Mouse (Mus musculus) heart, adult 9 months (tissue): Measurements from ENCODE around the gene Helz.
"Not testable (repeated sequence)": the region's sequence is repeated elsewhere in the genome, so short reads cannot be mapped to it uniquely, and the experiment has no call there.

Source experiments
- DNase-seq, 2 experiments: peaks; one replicate each; pipeline ENCODE4 v3.0.0; 2022; ENCODE audit warnings: low spot score in 2 of 2

Helz gene

DNA sequence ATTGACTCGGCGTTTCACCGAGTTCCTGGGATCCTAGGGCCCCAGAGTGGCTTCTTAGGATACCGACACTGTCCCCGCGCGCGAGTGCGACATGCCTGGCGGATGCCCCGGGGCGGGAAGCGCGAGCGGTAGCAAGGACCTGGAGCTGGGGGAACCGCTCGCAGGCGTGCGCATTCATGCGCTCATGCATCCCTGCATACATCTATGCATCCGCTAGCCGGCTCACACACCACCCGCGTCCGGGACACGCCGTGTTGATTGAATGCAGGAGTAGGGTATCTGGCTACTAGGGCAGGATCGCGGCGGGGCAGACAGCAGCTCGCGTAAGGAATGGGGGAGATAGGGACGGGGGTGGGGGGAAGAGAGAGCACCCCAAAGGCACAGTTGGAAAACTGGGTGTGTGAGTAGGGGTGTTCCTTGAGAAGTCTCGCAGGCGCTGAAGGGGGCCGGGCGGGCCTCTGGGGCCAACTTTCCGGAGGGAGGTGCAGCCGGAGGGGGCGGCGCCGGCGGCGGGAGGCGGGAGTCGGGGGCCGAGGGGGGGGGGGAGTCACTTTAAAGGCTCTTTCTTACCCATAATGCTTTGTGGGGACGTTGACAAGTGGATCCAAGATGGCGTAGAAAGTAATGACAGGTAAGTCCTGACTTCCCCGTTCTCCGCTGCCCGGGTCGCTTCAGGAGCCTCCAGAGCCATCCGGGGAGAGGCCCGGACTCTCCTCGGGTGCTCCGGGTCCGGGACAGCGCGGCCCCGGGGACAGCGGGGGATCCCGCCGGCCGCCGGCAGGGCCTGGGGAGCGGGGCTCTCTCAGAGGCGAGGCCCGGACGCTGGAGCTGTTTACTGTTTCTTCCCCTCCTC, at the start of gene Helz:
Gene Helz, plus strand, starts transcription at position 580 of the 853 bp plus-strand sequence.
- DNase-seq, result peak; percentile 54 to 73

DNA sequence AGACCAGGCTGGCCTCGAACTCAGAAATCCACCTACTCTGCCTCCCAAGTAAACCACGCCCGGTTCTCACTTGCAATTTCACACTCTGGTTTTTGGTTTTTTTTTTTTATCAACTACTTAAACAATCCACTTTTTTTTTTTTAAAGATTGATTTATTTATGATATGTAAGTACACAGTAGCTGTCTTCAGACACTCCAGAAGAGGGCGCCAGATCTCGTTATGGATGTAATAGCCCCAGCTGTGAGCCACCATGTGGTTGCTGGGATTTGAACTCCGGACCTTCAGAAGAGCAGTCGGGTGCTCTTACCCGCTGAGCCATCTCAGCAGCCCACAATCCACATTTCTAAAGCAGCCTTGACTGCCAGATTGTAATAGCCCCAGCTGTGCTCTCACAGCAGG, 44.9 kb upstream of the Helz start:
- DNase-seq, result no peak

GRCm38 (mm10) chr11:107504364-107504763, 43.4 kb upstream of the Helz start:
- DNase-seq, result not testable (repeated sequence)

- DNase-seq, result no peak
Measured at GRCm38 (mm10) chr11:107506260-107506659, 41.5 kb upstream of the Helz start.

DNA sequence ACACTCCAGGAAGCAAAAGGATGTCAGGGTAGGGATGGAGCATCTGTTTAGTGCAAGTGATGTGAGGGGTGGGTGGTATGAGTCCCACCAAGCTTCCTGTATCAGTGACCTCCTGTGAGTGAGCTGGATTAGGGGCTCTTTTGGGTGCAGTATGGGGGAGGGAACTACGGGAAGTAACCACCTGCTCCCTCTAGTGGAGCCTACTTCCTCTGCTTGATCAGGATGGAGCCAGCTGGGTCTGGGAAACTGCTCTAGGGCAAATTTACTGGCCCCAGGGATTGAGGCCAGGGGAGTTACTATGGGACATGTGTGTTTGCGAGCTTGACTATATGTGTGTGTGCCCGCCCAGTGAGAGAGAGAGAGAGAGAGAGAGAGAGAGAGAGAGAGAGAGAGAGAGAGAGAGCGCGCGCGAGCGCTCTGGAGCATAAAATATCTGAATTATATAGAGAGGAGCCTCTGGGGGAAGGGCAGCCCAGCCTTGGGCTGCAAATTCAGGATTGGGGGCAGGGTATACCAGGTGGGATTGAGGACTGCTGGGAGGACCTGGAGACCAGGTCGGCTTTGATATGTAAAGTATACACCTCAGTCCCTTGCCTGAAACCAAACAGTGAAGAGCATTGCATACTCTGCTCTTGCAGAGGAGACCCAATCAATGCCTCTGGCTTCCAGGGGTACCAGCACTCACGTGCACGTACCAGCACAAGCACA, 37.9 kb upstream of the Helz start:
- no peak for DNase-seq

DNA sequence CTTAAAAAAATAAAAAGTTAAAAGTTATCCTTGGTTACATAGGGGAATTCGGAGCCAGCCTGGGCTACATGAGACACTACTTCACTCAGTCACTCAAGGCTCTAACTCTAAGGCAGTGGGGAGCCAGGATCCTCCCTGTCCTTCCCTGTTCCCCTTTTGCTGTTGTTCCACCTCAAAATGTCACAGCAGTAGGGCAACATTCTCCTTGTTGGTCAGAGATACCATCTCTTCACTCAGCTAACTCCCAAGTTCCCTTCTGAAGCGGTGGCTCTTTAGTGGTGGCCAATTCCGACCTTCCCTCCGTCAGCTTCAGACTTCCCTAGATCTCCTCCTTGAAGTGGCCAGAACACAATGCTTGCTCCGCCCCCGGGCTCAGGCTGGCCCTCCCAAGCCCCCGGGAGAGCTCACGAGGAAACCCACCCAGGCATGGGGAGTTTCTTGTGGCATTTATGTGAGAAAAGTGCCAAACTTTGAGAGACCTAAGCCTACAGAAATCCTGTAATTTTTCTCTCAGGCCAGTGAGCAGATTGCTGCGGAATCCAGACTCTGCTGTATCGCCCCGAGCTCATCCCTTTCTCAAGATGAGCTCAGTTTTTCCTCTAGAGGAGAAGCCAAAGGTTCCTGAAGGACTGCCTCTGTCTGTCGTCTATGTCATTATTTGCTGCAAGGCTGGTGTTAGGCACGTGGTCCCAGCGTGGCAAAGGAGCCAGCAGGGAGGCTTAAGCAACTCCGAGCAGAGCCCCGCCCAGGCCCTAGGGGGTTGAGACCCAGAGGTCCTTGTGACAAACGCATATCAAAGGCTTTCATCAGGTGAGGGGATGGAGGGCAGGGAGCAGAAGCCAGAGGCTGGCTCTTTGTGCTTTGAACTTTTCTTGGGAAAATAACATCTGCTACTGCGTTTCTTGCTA, 37.1 kb upstream of the Helz start:
- peak in 1 of 2 experiments; percentile 8 for DNase-seq

DNA sequence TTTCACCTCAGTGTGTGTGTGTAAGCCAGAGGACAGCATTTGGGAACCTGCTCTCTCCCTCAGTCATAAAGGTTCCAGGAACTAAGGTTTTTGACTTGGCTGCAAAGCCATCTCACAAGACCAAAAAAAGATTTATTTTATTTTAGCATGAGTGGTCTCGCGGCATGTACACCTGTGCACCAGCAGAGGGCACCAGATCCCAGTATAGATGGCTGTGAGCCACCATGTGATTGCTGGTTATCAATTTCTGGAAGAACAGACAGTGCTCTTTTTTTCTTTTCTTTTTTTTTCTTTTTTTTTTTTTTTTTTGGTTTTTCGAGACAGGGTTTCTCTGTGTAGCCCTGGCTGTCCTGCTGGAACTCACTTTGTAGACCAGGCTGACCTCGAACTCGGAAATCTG, 35.8 kb upstream of the Helz start:
- peak; percentile 15 to 56 for DNase-seq

- DNase-seq, result no peak
Measured at GRCm38 (mm10) chr11:107513047-107513446, 34.7 kb upstream of the Helz start.

- no peak for DNase-seq
Measured at GRCm38 (mm10) chr11:107516387-107516786, 31.3 kb upstream of the Helz start.

DNA sequence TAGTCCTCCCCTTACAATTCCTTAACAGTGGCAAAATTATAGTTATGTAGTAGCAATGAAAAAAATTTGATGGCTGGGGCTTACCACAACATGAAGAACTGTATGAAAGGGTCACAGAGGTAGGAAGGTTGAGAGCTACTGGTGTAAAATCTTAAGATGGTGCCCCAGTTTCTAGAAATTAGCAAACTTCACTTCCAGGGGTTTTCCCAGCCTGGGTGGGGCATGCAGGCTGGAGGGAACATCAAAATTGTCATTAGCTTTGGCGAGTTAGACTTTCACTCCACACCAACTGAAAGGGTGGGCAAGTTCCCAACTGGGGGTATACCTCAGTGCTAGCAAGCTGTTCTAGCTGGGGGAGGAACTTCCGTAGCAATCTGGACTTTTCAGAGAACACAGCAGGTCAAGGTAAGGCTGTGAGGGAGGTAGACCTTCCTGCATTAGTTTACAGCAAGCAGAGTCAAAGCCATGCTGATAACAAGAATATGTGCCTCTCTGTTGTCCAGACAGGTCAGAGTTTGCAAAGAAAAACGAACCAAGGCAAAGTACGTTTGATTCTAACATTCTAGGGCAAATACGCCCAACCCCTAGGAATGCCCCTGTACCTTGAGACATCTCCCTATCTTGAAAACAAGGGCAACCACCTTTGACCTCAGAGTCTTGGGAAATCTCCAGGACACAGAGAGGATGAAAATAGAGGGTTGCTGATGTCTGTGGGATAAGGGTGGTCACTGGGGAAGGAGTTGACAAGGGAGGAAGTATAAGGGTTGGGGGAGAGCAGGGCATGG, 28.9 kb upstream of the Helz start:
- no peak for DNase-seq

DNA sequence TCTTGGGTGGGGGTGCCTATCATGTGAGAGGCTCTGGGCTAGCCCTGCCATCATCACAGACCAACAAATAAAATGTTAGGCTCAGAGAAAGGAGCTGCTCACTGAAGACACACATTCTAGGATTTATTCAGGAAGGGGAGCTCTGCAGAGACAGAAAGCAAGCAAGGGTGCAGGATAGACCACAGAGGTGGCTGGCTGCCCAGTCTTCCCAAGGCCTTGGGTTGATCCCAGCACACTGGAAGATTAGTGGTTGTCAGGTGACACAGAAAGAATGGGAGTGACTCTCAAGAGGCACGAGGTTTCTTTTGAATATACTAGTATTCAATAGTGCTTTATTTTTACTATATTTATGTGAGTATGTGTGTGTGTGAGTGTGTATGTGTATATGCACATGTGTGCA, 26.6 kb upstream of the Helz start:
- no peak for DNase-seq

GRCm38 (mm10) chr11:107524966-107525365, 22.8 kb upstream of the Helz start:
- DNase-seq, result no peak

- no peak for DNase-seq
Measured at GRCm38 (mm10) chr11:107527632-107528031, 20.1 kb upstream of the Helz start.

- peak; percentile 40 to 60 for DNase-seq
Measured at GRCm38 (mm10) chr11:107529320-107529719, 18.4 kb upstream of the Helz start.

DNA sequence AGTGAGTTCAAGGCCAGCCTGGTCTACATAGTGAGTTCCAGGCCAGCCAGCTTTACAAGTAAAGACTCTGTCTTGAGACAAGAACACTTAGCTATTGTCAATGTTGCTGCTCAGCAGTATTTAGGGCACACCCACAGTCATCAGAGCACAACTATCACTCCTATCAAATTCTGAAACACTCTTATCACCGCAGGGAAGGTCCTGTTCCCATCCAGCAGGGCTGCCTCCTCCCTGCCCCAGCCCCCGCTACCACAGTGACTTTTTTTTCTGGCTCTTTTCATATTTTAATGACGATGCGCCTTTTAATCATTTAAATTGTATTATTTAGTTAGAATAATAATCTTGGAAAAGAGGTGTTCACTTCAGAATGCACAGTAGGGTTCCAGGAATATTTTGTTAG, 16.3 kb upstream of the Helz start:
- DNase-seq, result no peak

DNA sequence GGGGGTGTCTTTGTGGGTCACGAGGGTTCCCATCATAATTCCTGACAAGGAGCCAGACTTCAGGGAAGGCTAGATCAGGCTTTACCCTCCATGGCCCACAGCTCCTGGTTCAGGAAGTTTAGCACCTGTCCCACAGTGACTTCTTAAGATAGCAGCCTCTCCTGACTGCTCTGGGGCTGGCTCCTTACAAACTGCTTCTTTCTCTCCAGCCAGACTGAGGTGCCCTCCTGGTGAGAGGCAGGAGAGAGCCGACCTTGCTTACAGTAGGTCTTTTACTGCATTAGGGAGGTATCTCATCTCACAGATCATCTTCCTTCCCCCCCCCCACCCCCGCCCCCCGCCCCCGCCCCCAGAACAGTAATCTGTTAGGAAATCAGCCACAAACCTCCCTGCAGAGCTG, 15.5 kb upstream of the Helz start:
- DNase-seq, result no peak

- no peak for DNase-seq
Measured at GRCm38 (mm10) chr11:107538994-107539393, 8.7 kb upstream of the Helz start.

DNA sequence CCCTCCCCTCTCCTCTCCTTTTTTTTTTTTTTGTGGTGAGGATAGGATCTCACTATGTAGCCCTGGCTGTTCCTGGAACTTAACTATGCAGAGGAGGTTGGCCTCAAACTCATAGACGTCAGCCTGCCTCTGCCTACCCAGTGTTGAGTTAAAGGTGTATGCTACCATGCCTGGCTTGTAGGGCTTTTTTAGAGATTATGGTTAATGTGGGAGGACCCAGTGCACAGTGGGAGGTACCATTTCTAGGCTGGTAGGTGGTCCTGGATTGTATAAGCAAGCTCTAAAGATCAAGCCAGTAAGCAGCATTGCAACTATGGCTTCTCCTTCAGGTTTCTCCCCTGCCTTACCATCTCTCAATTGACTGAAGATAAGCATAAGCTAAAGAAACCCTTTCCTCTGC, 7.4 kb upstream of the Helz start:
- DNase-seq, result no peak

GRCm38 (mm10) chr11:107545747-107546476, 1.8 kb upstream of the Helz start:
- DNase-seq, result no peak

DNA sequence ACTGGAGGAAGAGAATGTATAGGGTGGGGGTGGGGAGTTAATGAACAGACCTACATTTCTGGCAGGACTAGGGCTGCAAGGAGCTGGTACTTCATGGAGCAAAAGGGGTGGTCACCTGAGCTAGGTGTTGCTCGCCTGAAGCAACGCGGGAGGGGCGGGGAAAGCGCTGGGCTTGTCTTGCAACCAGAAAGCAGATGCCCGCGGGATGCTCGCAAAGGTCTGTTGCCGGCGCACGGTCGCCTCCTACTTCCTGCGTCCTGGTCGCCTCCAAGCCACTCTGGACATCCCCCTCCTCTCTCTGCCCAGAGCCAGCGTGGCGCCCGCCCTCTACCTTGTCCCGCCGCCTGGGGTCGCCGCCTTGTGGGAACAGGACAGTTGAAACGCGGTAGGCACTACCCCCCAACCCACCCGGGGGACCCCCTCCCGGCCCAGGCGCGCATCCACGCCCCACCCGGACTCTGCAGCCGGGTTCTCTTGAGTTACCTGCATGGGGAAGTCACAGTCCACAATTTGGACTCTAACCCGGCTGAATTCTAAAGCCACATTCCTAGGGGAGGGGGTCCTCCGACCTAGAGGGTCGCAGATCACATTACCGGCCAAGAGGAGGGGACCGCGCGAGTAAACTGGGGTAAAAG, 946 bp upstream of the Helz start:
- peak in 1 of 2 experiments; percentile 16 for DNase-seq
